In genomic region chr15:81784762-81785161, GRCm38 (mm10) we compare ENCODE assay signal across 11 mouse cellular contexts. TPM values are rescaled to one million over a fixed set of nuclear protein-coding genes. Genes with fewer than 3 reads are reported as not detected.
A peak's percentile ranks its signal among the peaks of the same experiment; 100 is the strongest.
DNase-seq lines count a peak whose midpoint lies in the region; ATAC-seq and TF ChIP-seq lines count a peak whose summit lies in the region.
"Had no signal": no experiment of that assay in that cellular context is flagged by ENCODE, and none has a peak within 500 bp of the region (broad histone marks: within the 10 kb centered on the region; RNA-seq: fewer than 3 reads in every experiment).

No protein-coding gene starts in this region.

- no peak overlapping the region for H3K4me3 ChIP-seq in intestine, postnatal 0 days (ENCODE audit: low read depth, low read length)
- no peak overlapping the region for H3K4me3 ChIP-seq in intestine, embryonic 15.5 days (replicated peaks)
- H3K4me3 ChIP-seq in CH12.LX (replicated peaks in 1 of 3; ENCODE audit: low read depth in 2 of 3, low read length in 2 of 3, poor library complexity in 1 of 3): no peak overlapping the region
- H3K4me3 ChIP-seq: liver, embryonic 15.5 days; neural tube, embryonic 13.5 days had no signal

- dilution Hi-C loops in CH12.LX (cut with MboI; ENCODE audit: extremely low pct_ligation_motif_present, extremely low pct_unique_long_range_greater_than_20kb, low sequenced_read_pairs): no loop called here

- H3K4me1 ChIP-seq in intestine, postnatal 0 days (replicated peaks; ENCODE audit: control insufficient read depth, insufficient read depth, low read length): no peaks in the 10 kb centered on the region
- no peaks in the 10 kb centered on the region for H3K4me1 ChIP-seq in intestine, embryonic 15.5 days (replicated peaks)
- peaks cover 0 to 16% of the 10 kb centered on the region in 2 experiments; a peak in 2 of 4 replicates for H3K4me1 ChIP-seq in CH12.LX (ENCODE audit: control insufficient read depth in 1 of 2, insufficient read depth in 2 of 2)
- H3K4me1 ChIP-seq: liver, embryonic 15.5 days; neural tube, embryonic 13.5 days had no signal

- H3K79me2 ChIP-seq in CH12.LX (replicated peaks; ENCODE audit: control insufficient read depth, extremely low read depth, insufficient read depth, poor library complexity, severe bottlenecking): no peaks in the 10 kb centered on the region

- no peaks in the 10 kb centered on the region for H3K9me3 ChIP-seq in intestine, postnatal 0 days (ENCODE audit: control insufficient read depth)
- H3K9me3 ChIP-seq in intestine, embryonic 15.5 days: no peaks in the 10 kb centered on the region
- H3K9me3 ChIP-seq in CH12.LX (replicated peaks; ENCODE audit: low read length): peaks cover 2% of the 10 kb centered on the region
- H3K9me3 ChIP-seq: liver, embryonic 15.5 days; neural tube, embryonic 13.5 days had no signal

- no peak for TF ChIP-seq EP300 in CH12.LX (IDR thresholded peaks at IDR 0.05; ENCODE audit: low read length)

- TF ChIP-seq RAD21 in CH12.LX (IDR thresholded peaks at IDR 0.05; ENCODE audit: low read depth, low read length): peak; percentile 28

- no peak for TF ChIP-seq POLR2A in CH12.LX (IDR thresholded peaks at IDR 0.05; ENCODE audit: low read depth, low read length)

- peak; percentile 73 for TF ChIP-seq CTCF in intestine, postnatal 0 days (IDR thresholded peaks at IDR 0.05; ENCODE audit: low read depth)
- TF ChIP-seq CTCF in CH12.LX (conservative IDR thresholded peaks at IDR 0.05 in 1 of 2, IDR thresholded peaks at IDR 0.05 in 1 of 2; ENCODE audit: low read depth in 2 of 2, low read length in 2 of 2): peak in 1 of 2 experiments; percentile 49; a peak in 2 of 4 replicates

- DNase-seq in CH12.LX (ENCODE audit: extremely low read depth) (peak; percentile 23), ZHBTc4 (ENCODE audit: low read depth, low spot score) (peak; percentile 64)
- DNase-seq in kidney, postnatal 10 days: peak; percentile 56
- DNase-seq in neural tube, embryonic 10.5 days (ENCODE audit: extremely low spot score, low spot score): no peak
- no peak for DNase-seq in layer of hippocampus, postnatal 36 days
- DNase-seq: heart, postnatal 14 days had no signal

- no peak overlapping the region for H3K27ac ChIP-seq in intestine, postnatal 0 days (ENCODE audit: low read depth, low read length)
- no peak overlapping the region for H3K27ac ChIP-seq in intestine, embryonic 15.5 days
- H3K27ac ChIP-seq in CH12.LX (ENCODE audit: insufficient read depth, low read depth): no peak overlapping the region
- H3K27ac ChIP-seq: liver, embryonic 15.5 days; neural tube, embryonic 13.5 days had no signal

- no peak overlapping the region for H3K4me2 ChIP-seq in intestine, postnatal 0 days (replicated peaks; ENCODE audit: low read depth)
- H3K4me2 ChIP-seq in intestine, embryonic 15.5 days (replicated peaks): no peak overlapping the region
- no peak overlapping the region for H3K4me2 ChIP-seq in CH12.LX (ENCODE audit: insufficient read depth, low read depth, poor library complexity, severe bottlenecking)
- H3K4me2 ChIP-seq: liver, embryonic 15.5 days; neural tube, embryonic 13.5 days had no signal

- H3K36me3 ChIP-seq in intestine, postnatal 0 days (ENCODE audit: control insufficient read depth, insufficient read depth): peaks cover 46% of the 10 kb centered on the region
- peaks cover 39% of the 10 kb centered on the region for H3K36me3 ChIP-seq in intestine, embryonic 15.5 days
- peaks cover 66 to 89% of the 10 kb centered on the region in 2 experiments for H3K36me3 ChIP-seq in CH12.LX (replicated peaks in 1 of 2; ENCODE audit: control insufficient read depth in 1 of 2, insufficient read depth in 1 of 2, low read length in 1 of 2)

- in situ Hi-C loops in CH12.LX (cut with MboI; ENCODE audit: low pct_ligation_motif_present, low pct_unique_long_range_greater_than_20kb, low sequenced_read_pairs): no loop called here

- H3K27me3 ChIP-seq in intestine, postnatal 0 days (replicated peaks; ENCODE audit: control insufficient read depth, insufficient read depth, low read length): no peaks in the 10 kb centered on the region; the same call in 1 of the 2 replicates
- no peaks in the 10 kb centered on the region for H3K27me3 ChIP-seq in intestine, embryonic 15.5 days (replicated peaks)
- H3K27me3 ChIP-seq in CH12.LX (replicated peaks): no peaks in the 10 kb centered on the region
- H3K27me3 ChIP-seq: liver, embryonic 15.5 days; neural tube, embryonic 13.5 days had no signal

- WGBS in intestine, postnatal 0 days: 54% methylated on average over 5 of the region's 5 CpGs
- WGBS in intestine, embryonic 15.5 days: 51% methylated on average over 5 of the region's 5 CpGs

- H3K9ac ChIP-seq in intestine, postnatal 0 days (ENCODE audit: low read depth, low read length): no peak overlapping the region
- no peak overlapping the region for H3K9ac ChIP-seq in intestine, embryonic 15.5 days
- no peak overlapping the region for H3K9ac ChIP-seq in CH12.LX (ENCODE audit: insufficient read depth, low read depth)
- H3K9ac ChIP-seq: liver, embryonic 15.5 days; neural tube, embryonic 13.5 days had no signal

- ATAC-seq in intestine, postnatal 0 days: no peak
- ATAC-seq in intestine, embryonic 15.5 days: no peak
- ATAC-seq: activated CD4-positive, CD25-positive, alpha-beta regulatory T cell, adult 4 months had no signal

TF ChIP-seq in CH12.LX, 34 proteins besides CTCF, POLR2A, EP300 and RAD21:
- TF ChIP-seq MXI1 (IDR thresholded peaks at IDR 0.05; ENCODE audit: low read depth, low read length): no peak
- no peak for TF ChIP-seq JUND (conservative IDR thresholded peaks at IDR 0.05; ENCODE audit: low read depth, low read length)
- TF ChIP-seq ZNF384 (IDR thresholded peaks at IDR 0.05; ENCODE audit: low read depth, low read length): no peak
- no peak for TF ChIP-seq MAZ (IDR thresholded peaks at IDR 0.05; ENCODE audit: low read depth, low read length)
- peak; percentile 16; the same call in 1 of the 2 replicates for TF ChIP-seq SMC3 (IDR thresholded peaks at IDR 0.05; ENCODE audit: low read depth, low read length)
- TF ChIP-seq HCFC1 (IDR thresholded peaks at IDR 0.05; ENCODE audit: low read depth, low read length): no peak

RNA-seq across cellular contexts. Expression of gene Tef, which starts 17.5 kb away (rescaled TPM):
- polyA plus RNA-seq in intestine, postnatal 0 days (2015; fragmentation: Nextera tagmentation; extraction: Ambion mirVana): 13.4 and 16.0 TPM in 2 replicates
- polyA plus RNA-seq in intestine, embryonic 15.5 days (2015; fragmentation: Nextera tagmentation; extraction: Ambion mirVana): 15.9 and 17.7 TPM in 2 replicates
- total RNA-seq in CH12.LX (2012; rRNA removed): 12.8 and 14.9 TPM in 2 replicates
- 14.4 and 14.7 TPM in 2 replicates for total RNA-seq in CH12.LX (2014; rRNA removed)
- 15.8 and 17.2 TPM in 2 replicates for polyA plus RNA-seq in CH12.LX (2012; ENCODE audit: insufficient read length, low read depth)
- total RNA-seq in layer of hippocampus, postnatal 36 days (2021): 100 to 1,000 TPM; 300 to 307 TPM

RNA-seq across cellular contexts. Expression of gene Rangap1, which starts 39.4 kb away (rescaled TPM):
- 20.6 and 21.9 TPM in 2 replicates for polyA plus RNA-seq in intestine, postnatal 0 days (2015; fragmentation: Nextera tagmentation; extraction: Ambion mirVana)
- polyA plus RNA-seq in intestine, embryonic 15.5 days (2015; fragmentation: Nextera tagmentation; extraction: Ambion mirVana): 95.0 and 102 TPM in 2 replicates
- total RNA-seq in CH12.LX (2012; rRNA removed) (180 and 227 TPM in 2 replicates), CH12.LX (2014; rRNA removed) (128 and 130 TPM in 2 replicates)
- polyA plus RNA-seq in CH12.LX (2012; ENCODE audit: insufficient read length, low read depth): 207 and 213 TPM in 2 replicates
- total RNA-seq in layer of hippocampus, postnatal 36 days (2021): 100 to 1,000 TPM; 158 to 165 TPM

RNA-seq across cellular contexts. Expression of gene Zc3h7b, which starts 39.9 kb away (rescaled TPM):
- polyA plus RNA-seq in intestine, postnatal 0 days (2015; fragmentation: Nextera tagmentation; extraction: Ambion mirVana): 5.6 and 7.3 TPM in 2 replicates
- polyA plus RNA-seq in intestine, embryonic 15.5 days (2015; fragmentation: Nextera tagmentation; extraction: Ambion mirVana): 16.8 and 17.2 TPM in 2 replicates
- 19.7 and 20.4 TPM in 2 replicates for total RNA-seq in CH12.LX (2012; rRNA removed)
- total RNA-seq in CH12.LX (2014; rRNA removed): 7.9 and 8.4 TPM in 2 replicates
- polyA plus RNA-seq in CH12.LX (2012; ENCODE audit: insufficient read length, low read depth): 37.2 and 43.1 TPM in 2 replicates
- 100 to 1,000 TPM; 129 to 141 TPM for total RNA-seq in layer of hippocampus, postnatal 36 days (2021)

Comparison
In these comparisons a context has a peak if more than half of its experiments do, and no peak if none do; other contexts are left out.
1. DNase-seq: peak in CH12.LX (single experiment), ZHBTc4 (single experiment) and kidney, postnatal 10 days (single experiment); none in neural tube, embryonic 10.5 days (single experiment) and layer of hippocampus, postnatal 36 days (0 of 2).